Mouse (Mus musculus) liver, embryonic 16.5 days (tissue): ENCODE measurements around the gene Fkbp2. TPM values are rescaled to one million over a fixed set of nuclear protein-coding genes. Genes with fewer than 3 reads are reported as not detected.

Source experiments
- ATAC-seq: fragments of 200-750 bp; cut with Nextera tagmentation; 2 replicates; pipeline ENCODE4 v1.8.0; 2017; ENCODE audit warnings: low read depth, mild to moderate bottlenecking, moderate number of reproducible peaks, moderate library complexity
- H3K27ac ChIP-seq: fragments of 300-500 bp; sonication (generic); 2 replicates; pipeline ENCODE4 v1.5.1; 2014; ENCODE audit warnings: mild to moderate bottlenecking, low read length
- H3K27me3 ChIP-seq: fragments of 300-500 bp; sonication (generic); 2 replicates; pipeline ENCODE4 v1.6.1; 2014; ENCODE audit warnings: low read depth, low read length, mixed read lengths; ENCODE audit not compliant: control insufficient read depth, insufficient read depth
- H3K36me3 ChIP-seq: fragments of 300-500 bp; sonication (generic); 2 replicates; pipeline ENCODE4 v1.6.1; 2014; ENCODE audit warnings: mild to moderate bottlenecking; ENCODE audit not compliant: control insufficient read depth, insufficient read depth
- H3K4me1 ChIP-seq: fragments of 300-500 bp; sonication (generic); 2 replicates; pipeline ENCODE4 v1.6.1; 2014; ENCODE audit warnings: low read depth, low read length, mixed read lengths; ENCODE audit not compliant: control insufficient read depth
- H3K4me2 ChIP-seq: fragments of 300-500 bp; sonication (generic); 2 replicates; pipeline ENCODE4 v1.6.1; 2014; ENCODE audit warnings: low read depth, low read length, mixed read lengths
- H3K4me3 ChIP-seq: fragments of 300-500 bp; sonication (generic); 2 replicates; pipeline ENCODE4 v1.5.1; 2014; ENCODE audit warnings: low read depth, mild to moderate bottlenecking, low read length
- H3K9ac ChIP-seq: fragments of 300-500 bp; sonication (generic); 2 replicates; pipeline ENCODE4 v1.6.1; 2014; ENCODE audit warnings: low read depth, low read length
- H3K9me3 ChIP-seq: fragments of 300-500 bp; sonication (generic); replicated peaks from 2 replicates; pipeline ENCODE4 v1.6.1; 2016; ENCODE audit warnings: low read length; ENCODE audit not compliant: control insufficient read depth
- WGBS: fragments of 180-500 bp; shearing (Covaris S2); extraction: QIAGEN DNeasy Blood & Tissue Kit; methylation state at CpG from one replicate; pipeline ENCODE4 v1.1.7; 2014; ENCODE audit not compliant: insufficient replicate concordance; 5-methylcytosine and 5-hydroxymethylcytosine counted together
- polyA plus RNA-seq: library from polyadenylated mRNA; unstranded; fragments of >200 nt; fragmentation: Nextera tagmentation; extraction: Ambion mirVana; gene quantifications from 2 replicates; pipeline ENCODE4 v1.2.1, GENCODE M21; 2015

Gene Fkbp2
- polyA plus RNA-seq, 1 experiment from 2014 or later = 91.1 TPM

DNA sequence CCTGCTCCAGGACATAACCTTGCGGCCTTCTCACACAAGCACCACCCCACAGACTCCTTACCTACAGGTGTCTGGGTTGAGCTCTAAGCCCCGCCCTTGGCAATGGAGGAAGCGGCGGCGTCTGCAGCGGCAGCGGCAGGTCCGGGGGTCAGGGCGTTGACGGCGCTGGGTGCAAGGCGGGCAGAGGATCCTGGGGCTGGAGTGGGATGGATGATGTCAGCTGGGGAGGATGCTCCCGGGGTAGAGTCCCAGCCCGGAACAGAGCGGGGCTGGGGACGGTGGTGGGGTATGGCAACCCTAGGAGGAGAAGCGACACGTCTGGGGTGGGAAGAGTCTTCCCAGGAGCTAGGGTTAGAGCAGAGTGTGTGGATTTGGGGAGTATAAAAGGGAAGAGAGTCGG, 5.0 kb upstream of the Fkbp2 start:
- ATAC-seq = no peak
- no peak overlapping the region for H3K27ac ChIP-seq
- peaks cover 41% of the 10 kb centered on the region for H3K4me1 ChIP-seq
- H3K9ac ChIP-seq = no peak overlapping the region
- no peaks in the 10 kb centered on the region for H3K27me3 ChIP-seq
- 87% methylated on average over 19 of the region's 19 CpGs for WGBS
- no peaks in the 10 kb centered on the region for H3K9me3 ChIP-seq
- no peak overlapping the region for H3K4me3 ChIP-seq
- H3K4me2 ChIP-seq = no peak overlapping the region
- peaks cover 4% of the 10 kb centered on the region for H3K36me3 ChIP-seq

- H3K27ac ChIP-seq = no peak overlapping the region
- 89% methylated on average over 5 of the region's 5 CpGs for WGBS
- no peak overlapping the region for H3K4me2 ChIP-seq
- H3K27me3 ChIP-seq = no peaks in the 10 kb centered on the region
- H3K9me3 ChIP-seq = no peaks in the 10 kb centered on the region
- ATAC-seq = no peak
- no peak overlapping the region for H3K9ac ChIP-seq
- no peak overlapping the region for H3K4me3 ChIP-seq
- H3K4me1 ChIP-seq = peaks cover 52% of the 10 kb centered on the region
- H3K36me3 ChIP-seq = peaks cover 4% of the 10 kb centered on the region
These were observed 3.3 kb upstream of the Fkbp2 start for GRCm38 (mm10) chr19:6983621-6984020.

DNA sequence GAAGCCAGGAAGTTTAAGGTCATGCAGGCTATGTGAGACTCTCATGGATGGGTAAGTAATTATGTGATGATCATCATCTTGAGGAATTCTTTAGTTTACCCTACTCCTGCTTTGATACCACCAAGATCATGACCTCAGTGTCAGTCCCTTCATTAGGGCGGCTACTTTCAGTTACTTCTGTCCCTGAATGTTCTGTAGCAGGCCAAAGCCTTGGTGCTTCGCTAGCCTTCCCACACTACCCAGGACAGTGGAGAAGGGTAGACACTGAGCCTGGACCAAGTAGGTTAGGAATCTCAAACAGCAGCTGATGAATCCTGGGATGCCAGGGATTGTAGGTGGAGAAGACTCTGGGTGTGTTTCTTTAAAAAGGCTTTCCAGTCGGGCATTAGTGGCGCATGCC, 1.2 kb upstream of the Fkbp2 start:
- peaks cover 9% of the 10 kb centered on the region for H3K36me3 ChIP-seq
- H3K4me3 ChIP-seq = peak overlapping the region; percentile 88
- H3K4me2 ChIP-seq = peak overlapping the region; percentile 96

GRCm38 (mm10) chr19:6979486-6980380, 568 bp downstream of the Fkbp2 start:
- peaks cover 46% of the 10 kb centered on the region for H3K4me1 ChIP-seq
- peak overlapping the region; percentile 93 for H3K27ac ChIP-seq
- WGBS = under 1% methylated on average over 56 of the region's 59 CpGs
- H3K4me3 ChIP-seq = peak overlapping the region; percentile 88
- peak overlapping the region; percentile 92 for H3K9ac ChIP-seq
- H3K27me3 ChIP-seq = no peaks in the 10 kb centered on the region
- H3K4me2 ChIP-seq = peak overlapping the region; percentile 96
- ATAC-seq = peak; percentile 86
- H3K36me3 ChIP-seq = peaks cover 4% of the 10 kb centered on the region
- no peaks in the 10 kb centered on the region for H3K9me3 ChIP-seq

More for the DNA sequence above, 1.2 kb upstream of the Fkbp2 start:
- ATAC-seq = no peak
- H3K27ac ChIP-seq = peak overlapping the region; percentile 93; the same call in 1 of the 2 replicates
- peaks cover 51% of the 10 kb centered on the region for H3K4me1 ChIP-seq
- H3K9me3 ChIP-seq = no peaks in the 10 kb centered on the region
- WGBS = 86% methylated on average over 4 of the region's 4 CpGs
- peak overlapping the region; percentile 92; the same call in 1 of the 2 replicates for H3K9ac ChIP-seq
- no peaks in the 10 kb centered on the region for H3K27me3 ChIP-seq

DNA sequence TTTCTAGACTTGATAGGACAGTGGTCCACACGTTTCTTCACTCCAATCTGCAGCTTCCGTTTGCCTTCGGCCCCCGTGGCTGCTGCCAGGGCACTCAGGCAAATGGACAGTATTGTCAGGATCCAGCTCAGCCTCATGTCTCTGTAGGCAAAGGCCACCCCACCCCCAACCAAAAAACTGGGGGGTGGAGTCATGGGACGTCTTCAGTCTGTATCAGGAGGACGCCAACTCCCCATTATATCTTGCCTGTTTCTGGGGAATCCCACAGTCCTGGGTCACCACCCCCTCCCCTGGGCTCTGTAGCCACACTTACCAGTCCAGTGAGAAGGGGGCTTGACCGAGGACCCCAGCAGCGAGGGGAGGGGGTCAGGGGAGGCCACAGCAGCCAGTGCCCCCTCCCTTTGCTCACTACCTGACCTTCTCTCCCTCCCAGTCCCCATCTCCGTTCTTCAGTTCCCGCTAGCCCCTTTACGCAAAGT, 1.3 kb downstream of the Fkbp2 start:
- Histone ChIP-seq H3K27me3 (no peaks in the 10 kb centered on the region), H3K9ac (peak overlapping the region; percentile 81), H3K4me1 (peaks cover 53% of the 10 kb centered on the region), H3K27ac (peak overlapping the region; percentile 93), H3K9me3 (no peaks in the 10 kb centered on the region), H3K4me2 (peak overlapping the region; percentile 96), H3K36me3 (peaks cover 4% of the 10 kb centered on the region), H3K4me3 (peak overlapping the region; percentile 88)
- WGBS = 8% methylated on average over 11 of the region's 11 CpGs
- ATAC-seq = no peak

DNA sequence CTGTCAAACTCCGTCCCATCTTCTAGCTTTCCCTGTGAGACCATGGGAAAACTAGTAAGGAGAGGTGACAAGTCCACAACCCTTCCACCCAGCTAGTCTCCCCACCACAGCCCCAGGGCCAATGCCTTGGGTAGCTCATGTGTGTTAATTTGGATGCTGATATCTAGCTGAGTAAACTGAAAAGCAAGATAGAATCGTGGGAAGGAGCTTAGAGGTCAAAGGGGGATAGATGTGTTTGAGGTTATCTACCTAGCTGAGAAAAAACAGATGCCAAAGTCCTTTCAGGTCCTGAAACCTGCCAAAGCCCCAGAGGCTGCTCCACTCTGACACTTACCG, 1.7 kb downstream of the Fkbp2 start:
- Histone ChIP-seq H3K27me3 (no peaks in the 10 kb centered on the region), H3K27ac (peak overlapping the region; percentile 93), H3K36me3 (peaks cover 4% of the 10 kb centered on the region), H3K4me1 (peaks cover 57% of the 10 kb centered on the region), H3K4me3 (peak overlapping the region; percentile 88), H3K9me3 (no peaks in the 10 kb centered on the region), H3K9ac (peak overlapping the region; percentile 81; the same call in 1 of the 2 replicates), H3K4me2 (peak overlapping the region; percentile 96)
- no peak for ATAC-seq
- WGBS = 33% methylated on average over 3 of the region's 3 CpGs

GRCm38 (mm10) chr19:6977759-6978638, 2.3 kb downstream of the Fkbp2 start:
- Histone ChIP-seq H3K4me1 (peaks cover 57% of the 10 kb centered on the region), H3K4me3 (peak overlapping the region; percentile 88), H3K4me2 (peak overlapping the region; percentile 96; the same call in 1 of the 2 replicates), H3K27me3 (no peaks in the 10 kb centered on the region), H3K36me3 (peaks cover 4% of the 10 kb centered on the region), H3K9me3 (no peaks in the 10 kb centered on the region), H3K27ac (peak overlapping the region; percentile 93; the same call in 1 of the 2 replicates), H3K9ac (peak overlapping the region; percentile 81; the same call in 1 of the 2 replicates)
- 78% methylated on average over 13 of the region's 13 CpGs for WGBS
- ATAC-seq = no peak

DNA sequence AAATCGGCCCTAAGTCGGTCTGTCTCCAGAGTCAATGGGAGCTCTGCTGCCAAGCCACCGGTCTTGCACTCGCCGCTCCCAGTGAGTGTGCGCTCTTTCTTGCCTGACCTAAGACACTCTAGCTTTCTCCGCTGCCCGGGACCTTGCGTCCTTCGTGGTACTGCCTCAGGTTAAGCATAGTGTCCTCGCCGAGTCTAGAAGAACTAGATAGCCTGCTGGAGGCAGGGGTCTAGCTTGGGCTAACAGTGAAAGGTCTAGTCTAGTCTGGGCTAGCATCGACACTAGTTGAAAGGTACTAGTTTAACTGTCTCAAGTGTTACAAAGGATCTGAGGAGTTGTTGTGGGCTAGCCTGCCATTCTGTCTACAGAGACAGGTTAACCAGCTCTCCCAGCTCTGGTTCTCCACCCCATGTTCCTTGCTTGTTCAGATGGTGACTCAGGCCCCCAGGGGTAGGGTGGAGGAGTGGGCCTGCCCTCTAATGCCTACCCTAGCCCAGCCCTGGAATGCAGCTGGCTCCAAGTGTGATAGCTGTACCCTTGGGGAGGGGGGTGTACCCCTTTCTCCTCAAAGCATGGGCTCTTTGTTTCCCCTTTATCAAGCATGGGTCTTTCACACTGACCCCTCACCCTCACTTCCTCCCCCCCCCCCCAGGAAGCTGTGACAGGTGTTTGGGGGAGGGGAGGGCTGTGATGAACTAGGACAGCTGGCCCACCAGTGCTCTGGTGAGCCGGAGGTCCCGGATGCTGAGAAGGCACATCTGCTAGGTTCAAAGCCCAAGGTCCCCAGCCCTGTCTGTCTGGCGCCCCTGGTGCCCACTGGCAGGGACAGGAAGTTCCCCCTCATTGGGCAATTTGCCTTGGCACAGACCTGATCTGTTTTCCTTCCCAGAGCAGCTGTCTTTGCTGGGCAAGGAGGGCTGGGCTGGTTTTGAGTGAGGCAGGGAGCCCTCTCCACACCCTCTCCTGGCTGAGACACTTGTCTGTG, 4.5 kb downstream of the Fkbp2 start, which contains the start of gene Plcb3:
TSS of gene Plcb3 (minus strand) at position 934 of the 985 bp plus-strand sequence.
- peaks cover 52% of the 10 kb centered on the region for H3K4me1 ChIP-seq
- peak within 1 kb of the TSS; percentile 56 for H3K9ac ChIP-seq
- H3K36me3 ChIP-seq = peaks cover 4% of the 10 kb centered on the region
- peak within 1 kb of the TSS; percentile 57 for H3K27ac ChIP-seq
- 0% methylated on average over 16 of the region's 16 CpGs for WGBS
- H3K9me3 ChIP-seq = no peaks in the 10 kb centered on the region
- peak within 1 kb of the TSS; percentile 99 for H3K4me2 ChIP-seq
- ATAC-seq = no peak
- H3K27me3 ChIP-seq = no peaks in the 10 kb centered on the region
- peak within 1 kb of the TSS; percentile 77 for H3K4me3 ChIP-seq
